8 mouse cellular contexts compared by ENCODE assay signal in genomic region chr15:81856938-81857723, GRCm38 (mm10). TPM values are rescaled to one million over a fixed set of nuclear protein-coding genes. Genes with fewer than 3 reads are reported as not detected.
A peak's percentile ranks its signal among the peaks of the same experiment; 100 is the strongest.
DNase-seq lines count a peak whose midpoint lies in the region; ATAC-seq and TF ChIP-seq lines count a peak whose summit lies in the region.

No protein-coding gene starts in this region.

- no peaks in the 10 kb centered on the region for H3K9me3 ChIP-seq in kidney, embryonic 16.5 days (ENCODE audit: low read length)
- H3K9me3 ChIP-seq in forebrain, embryonic 16.5 days (ENCODE audit: control insufficient read depth, low read length), result no peaks in the 10 kb centered on the region

- no peak for TF ChIP-seq POLR2A in bone marrow, adult 2 months (IDR thresholded peaks at IDR 0.05; ENCODE audit: borderline replicate concordance, control insufficient read depth, low read depth, low read length)

- H3K36me3 ChIP-seq in kidney, embryonic 16.5 days (ENCODE audit: insufficient read depth, low read length), result peaks cover 16% of the 10 kb centered on the region; the same call in 1 of the 2 replicates
- no peaks in the 10 kb centered on the region for H3K36me3 ChIP-seq in forebrain, embryonic 16.5 days (ENCODE audit: control insufficient read depth, insufficient read depth)

- TF ChIP-seq CTCF in bone marrow, adult 2 months (IDR thresholded peaks at IDR 0.05; ENCODE audit: control insufficient read depth, insufficient read depth, low read length), result no peak

- peak overlapping the region; percentile 99 for H3K27ac ChIP-seq in kidney, embryonic 16.5 days (ENCODE audit: low read length)
- H3K27ac ChIP-seq in bone marrow, adult 2 months (ENCODE audit: control insufficient read depth, insufficient read depth, low read depth, low read length, poor library complexity), result peak overlapping the region; percentile 89; the same call in 1 of the 2 replicates
- peak overlapping the region; percentile 66 for H3K27ac ChIP-seq in forebrain, embryonic 16.5 days (ENCODE audit: low read length)

- ATAC-seq in kidney, embryonic 16.5 days (ENCODE audit: low FRiP score, low TSS enrichment), result no peak
- ATAC-seq in forebrain, embryonic 16.5 days, result no peak
- no peak for ATAC-seq in frontal cortex, adult (ENCODE audit: low TSS enrichment)

- DNase-seq in kidney, adult 11 months, result no peak
- peak; percentile 33 for DNase-seq in liver
- DNase-seq in retina, postnatal 7 days (ENCODE audit: low read depth, low spot score), result peak; percentile 60
- no peak for DNase-seq in layer of hippocampus, adult 11-12 months (ENCODE audit: low spot score)

- peak overlapping the region; percentile 89 for H3K4me2 ChIP-seq in kidney, embryonic 16.5 days (replicated peaks; ENCODE audit: low read depth, low read length)
- peak overlapping the region; percentile 83 for H3K4me2 ChIP-seq in forebrain, embryonic 16.5 days (ENCODE audit: low read length)

- H3K9ac ChIP-seq in kidney, embryonic 16.5 days (replicated peaks; ENCODE audit: low read length), result peak overlapping the region; percentile 99
- peak overlapping the region; percentile 81 for H3K9ac ChIP-seq in forebrain, embryonic 16.5 days (replicated peaks; ENCODE audit: low read depth, low read length)

- no peaks in the 10 kb centered on the region for H3K27me3 ChIP-seq in kidney, embryonic 16.5 days (ENCODE audit: insufficient read depth, low read length)
- H3K27me3 ChIP-seq in forebrain, embryonic 16.5 days (replicated peaks; ENCODE audit: control insufficient read depth, insufficient read depth, low read length), result no peaks in the 10 kb centered on the region

- H3K4me3 ChIP-seq in kidney, embryonic 16.5 days (ENCODE audit: low read length), result peak overlapping the region; percentile 99
- H3K4me3 ChIP-seq in bone marrow, adult 2 months (replicated peaks; ENCODE audit: control insufficient read depth, low read depth, low read length), result peak overlapping the region; percentile 93
- H3K4me3 ChIP-seq in forebrain, embryonic 16.5 days (replicated peaks; ENCODE audit: low read length), result peak overlapping the region; percentile 83

- H3K4me1 ChIP-seq in kidney, embryonic 16.5 days (ENCODE audit: insufficient read depth, low read length), result peaks cover 27% of the 10 kb centered on the region
- H3K4me1 ChIP-seq in bone marrow, adult 2 months (ENCODE audit: control insufficient read depth, insufficient read depth, low read length), result peaks cover 2% of the 10 kb centered on the region; the same call in 1 of the 2 replicates
- H3K4me1 ChIP-seq in forebrain, embryonic 16.5 days (replicated peaks; ENCODE audit: control insufficient read depth, insufficient read depth, low read length), result peaks cover 34% of the 10 kb centered on the region

- WGBS in kidney, embryonic 16.5 days, result under 1% methylated on average over 14 of the region's 14 CpGs
- under 1% methylated on average over 14 of the region's 14 CpGs for WGBS in bone marrow, adult 2 months
- 0% methylated on average over 14 of the region's 14 CpGs for WGBS in forebrain, embryonic 16.5 days

RNA-seq across cellular contexts. Expression of gene Tob2, which starts 1.5 kb away (rescaled TPM):
- polyA plus RNA-seq in kidney, embryonic 16.5 days (2015; fragmentation: Nextera tagmentation; extraction: Ambion mirVana), result 29.6 and 32.6 TPM in 2 replicates
- polyA plus RNA-seq in bone marrow, adult 2 months (2011; ENCODE audit: insufficient read depth, insufficient read length, low replicate concordance, missing spikeins), result 6.6 and 9.2 TPM in 2 replicates
- 19.4 and 23.8 TPM in 2 replicates for polyA plus RNA-seq in forebrain, embryonic 16.5 days (2015; fragmentation: Nextera tagmentation; extraction: Ambion mirVana)

RNA-seq across cellular contexts. Expression of gene Phf5a, which starts 14.6 kb away (rescaled TPM):
- 167 and 172 TPM in 2 replicates for polyA plus RNA-seq in kidney, embryonic 16.5 days (2015; fragmentation: Nextera tagmentation; extraction: Ambion mirVana)
- 74.5 and 96.7 TPM in 2 replicates for polyA plus RNA-seq in bone marrow, adult 2 months (2011; ENCODE audit: insufficient read depth, insufficient read length, low replicate concordance, missing spikeins)
- polyA plus RNA-seq in forebrain, embryonic 16.5 days (2015; fragmentation: Nextera tagmentation; extraction: Ambion mirVana), result 130 and 132 TPM in 2 replicates

RNA-seq across cellular contexts. Expression of gene Aco2, which starts 15.0 kb away (rescaled TPM):
- 281 and 293 TPM in 2 replicates for polyA plus RNA-seq in kidney, embryonic 16.5 days (2015; fragmentation: Nextera tagmentation; extraction: Ambion mirVana)
- 41.0 and 71.1 TPM in 2 replicates for polyA plus RNA-seq in bone marrow, adult 2 months (2011; ENCODE audit: insufficient read depth, insufficient read length, low replicate concordance, missing spikeins)
- polyA plus RNA-seq in forebrain, embryonic 16.5 days (2015; fragmentation: Nextera tagmentation; extraction: Ambion mirVana), result 259 and 260 TPM in 2 replicates

RNA-seq across cellular contexts. Expression of gene Tef, which starts 54.9 kb away (rescaled TPM):
- 25.7 and 28.9 TPM in 2 replicates for polyA plus RNA-seq in kidney, embryonic 16.5 days (2015; fragmentation: Nextera tagmentation; extraction: Ambion mirVana)
- polyA plus RNA-seq in bone marrow, adult 2 months (2011; ENCODE audit: insufficient read depth, insufficient read length, low replicate concordance, missing spikeins), result 6.4 and 16.2 TPM in 2 replicates
- 32.7 and 33.3 TPM in 2 replicates for polyA plus RNA-seq in forebrain, embryonic 16.5 days (2015; fragmentation: Nextera tagmentation; extraction: Ambion mirVana)

Comparison
In these comparisons a context has a peak if more than half of its experiments do, and no peak if none do; other contexts are left out.
1. DNase-seq: peak in liver (single experiment) and retina, postnatal 7 days (single experiment); none in kidney, adult 11 months (single experiment) and layer of hippocampus, adult 11-12 months (single experiment).
2. Peak in every context shown above with its lines, with median percentiles within 50 percentile points of each other: H3K27ac ChIP-seq and H3K4me3 ChIP-seq.